8 mouse cellular contexts compared by ENCODE assay signal in the genomic region with DNA sequence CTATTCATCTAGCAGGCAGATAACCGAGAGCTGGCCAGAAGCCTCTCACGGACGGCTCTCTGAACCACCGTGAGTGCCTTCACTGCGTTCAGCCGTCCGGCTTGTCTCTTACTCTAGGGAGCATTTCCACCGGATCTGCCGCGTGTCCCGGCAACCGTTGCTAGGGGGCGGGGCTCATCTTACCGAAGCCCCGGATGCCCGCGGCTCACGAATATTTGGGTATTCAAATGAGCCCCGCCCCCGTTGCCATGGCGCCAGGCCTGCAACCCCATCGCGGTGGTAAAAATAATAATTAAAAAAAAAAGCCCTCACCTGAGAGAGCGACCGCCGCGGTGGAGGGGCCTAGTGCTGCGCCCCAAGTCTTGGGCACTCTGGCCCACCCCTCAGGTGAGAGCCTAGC. TPM values are rescaled to one million over a fixed set of nuclear protein-coding genes. Genes with fewer than 3 reads are reported as not detected.
DNase-seq lines count a peak whose midpoint lies in the region; ATAC-seq lines count a peak whose summit lies in the region.

No protein-coding gene starts in this region.

- H3K9me3 ChIP-seq in hindbrain, embryonic 12.5 days (replicated peaks), result no peaks in the 10 kb centered on the region

- under 1% methylated on average over 28 of the region's 28 CpGs for WGBS in hindbrain, embryonic 12.5 days

- H3K4me2 ChIP-seq in hindbrain, embryonic 12.5 days (replicated peaks), result peak overlapping the region; percentile 94

- peaks cover 25% of the 10 kb centered on the region for H3K36me3 ChIP-seq in hindbrain, embryonic 12.5 days

- peak; percentile 41 for ATAC-seq in hindbrain, embryonic 12.5 days (ENCODE audit: low FRiP score)

- peak; percentile 93 for DNase-seq in NIH3T3 (ENCODE audit: low read depth)
- DNase-seq in cerebellum, adult 9-11 months, result peak; percentile 84
- DNase-seq in frontal cortex, postnatal 10 days (ENCODE audit: low spot score in 2 of 2), result peak; percentile 88
- DNase-seq in left cerebral cortex, adult 11 months (ENCODE audit: low spot score), result peak; percentile 77
- peak; percentile 95 for DNase-seq in lung, postnatal 36 days
- DNase-seq in retina, postnatal 1 day, result peak; percentile 94
- peak; percentile 98 for DNase-seq in thymus, postnatal 4 days

- H3K4me1 ChIP-seq in hindbrain, embryonic 12.5 days, result peaks cover 27% of the 10 kb centered on the region

- H3K4me3 ChIP-seq in hindbrain, embryonic 12.5 days, result peak overlapping the region; percentile 97

- H3K27me3 ChIP-seq in hindbrain, embryonic 12.5 days, result no peaks in the 10 kb centered on the region

- H3K9ac ChIP-seq in hindbrain, embryonic 12.5 days, result peak overlapping the region; percentile 58

- H3K27ac ChIP-seq in hindbrain, embryonic 12.5 days, result peak overlapping the region; percentile 79

RNA-seq across cellular contexts. Expression of gene Lrrc56, which starts 0.9 kb away (rescaled TPM):
- 10.8 and 12.2 TPM in 2 replicates for polyA plus RNA-seq in hindbrain, embryonic 12.5 days (2016; fragmentation: Nextera tagmentation; extraction: Ambion mirVana)

RNA-seq across cellular contexts. Expression of gene Hras, which starts 1.0 kb away (rescaled TPM):
- 95.1 and 103 TPM in 2 replicates for polyA plus RNA-seq in hindbrain, embryonic 12.5 days (2016; fragmentation: Nextera tagmentation; extraction: Ambion mirVana)

RNA-seq across cellular contexts. Expression of gene Lmntd2, which starts 19.1 kb away (rescaled TPM):
- polyA plus RNA-seq in hindbrain, embryonic 12.5 days (2016; fragmentation: Nextera tagmentation; extraction: Ambion mirVana), result 3.3 and 3.9 TPM in 2 replicates

RNA-seq across cellular contexts. Expression of gene Rassf7, which starts 20.8 kb away (rescaled TPM):
- polyA plus RNA-seq in hindbrain, embryonic 12.5 days (2016; fragmentation: Nextera tagmentation; extraction: Ambion mirVana), result 34.7 and 35.6 TPM in 2 replicates

RNA-seq across cellular contexts. Expression of gene Rnh1, which starts 22.2 kb away (rescaled TPM):
- polyA plus RNA-seq in hindbrain, embryonic 12.5 days (2016; fragmentation: Nextera tagmentation; extraction: Ambion mirVana), result 61.0 and 61.9 TPM in 2 replicates

Comparison
In these comparisons a context has a peak if more than half of its experiments do, and no peak if none do; other contexts are left out.
1. Peak in every context shown above with its lines: DNase-seq, ATAC-seq, H3K4me3 ChIP-seq and H3K27ac ChIP-seq.